Mouse (Mus musculus) lung, postnatal 0 days (tissue): ENCODE measurements at regions not wholly inside any gene's neighbourhood (a gene's known extent, or its start where the extent isn't known, plus 50 kb on each side); places are given as distances from the start of the nearest gene placed in this dataset.

ENCODE experiments used
- CTCF ChIP-seq: IDR thresholded peaks from 2 replicates; pipeline ENCODE4 v1.5.1; 2016; ENCODE audit warnings: antibody characterized with exemption, mild to moderate bottlenecking
- EP300 ChIP-seq: IDR thresholded peaks from 2 replicates; pipeline ENCODE4 v1.6.1; 2016; ENCODE audit warnings: antibody characterized with exemption, mild to moderate bottlenecking, control low read depth

DNA sequence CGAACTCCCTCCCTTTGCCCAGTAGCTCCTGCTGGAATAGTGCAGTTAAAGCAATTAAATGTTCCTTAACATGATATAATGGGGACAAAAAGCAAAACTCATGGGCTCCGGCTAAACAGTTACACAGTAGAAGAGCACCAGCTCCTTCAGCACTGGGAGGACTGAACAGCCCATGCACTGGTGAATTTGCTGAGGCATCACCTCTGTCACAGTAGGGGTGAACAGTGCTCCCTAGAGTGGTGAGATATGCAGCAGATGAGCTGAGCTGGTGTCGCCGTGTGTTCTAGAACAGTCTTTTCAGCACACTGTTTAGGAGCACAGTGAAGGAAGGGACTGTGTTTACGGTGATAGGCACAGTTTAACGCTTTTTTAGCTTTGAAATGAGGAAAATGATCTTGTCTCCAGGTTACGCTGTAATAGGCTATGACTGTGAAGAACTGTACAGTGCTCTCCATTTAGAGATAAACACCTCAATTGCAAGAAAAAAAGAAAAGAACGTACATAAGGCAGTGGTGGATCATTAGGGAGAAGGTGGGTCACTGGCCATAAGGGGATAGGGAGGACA is 162.4 kb upstream of the Tgfbr2 start:
- TF ChIP-seq CTCF, result no peak
- no peak for TF ChIP-seq EP300
